Mouse (Mus musculus) c-Kit-positive CD71-positive TER-119-negative erythroid progenitor cells, embryonic 14.5 days (primary cell): ENCODE data around the gene Mmp17.
A peak's percentile ranks its signal among the peaks of the same experiment; 100 is the strongest.

Source experiments
- DNase-seq: peaks from one replicate; pipeline ENCODE4 v3.0.0-alpha.2; 2013; ENCODE audit warnings: low read depth

Gene Mmp17

DNA sequence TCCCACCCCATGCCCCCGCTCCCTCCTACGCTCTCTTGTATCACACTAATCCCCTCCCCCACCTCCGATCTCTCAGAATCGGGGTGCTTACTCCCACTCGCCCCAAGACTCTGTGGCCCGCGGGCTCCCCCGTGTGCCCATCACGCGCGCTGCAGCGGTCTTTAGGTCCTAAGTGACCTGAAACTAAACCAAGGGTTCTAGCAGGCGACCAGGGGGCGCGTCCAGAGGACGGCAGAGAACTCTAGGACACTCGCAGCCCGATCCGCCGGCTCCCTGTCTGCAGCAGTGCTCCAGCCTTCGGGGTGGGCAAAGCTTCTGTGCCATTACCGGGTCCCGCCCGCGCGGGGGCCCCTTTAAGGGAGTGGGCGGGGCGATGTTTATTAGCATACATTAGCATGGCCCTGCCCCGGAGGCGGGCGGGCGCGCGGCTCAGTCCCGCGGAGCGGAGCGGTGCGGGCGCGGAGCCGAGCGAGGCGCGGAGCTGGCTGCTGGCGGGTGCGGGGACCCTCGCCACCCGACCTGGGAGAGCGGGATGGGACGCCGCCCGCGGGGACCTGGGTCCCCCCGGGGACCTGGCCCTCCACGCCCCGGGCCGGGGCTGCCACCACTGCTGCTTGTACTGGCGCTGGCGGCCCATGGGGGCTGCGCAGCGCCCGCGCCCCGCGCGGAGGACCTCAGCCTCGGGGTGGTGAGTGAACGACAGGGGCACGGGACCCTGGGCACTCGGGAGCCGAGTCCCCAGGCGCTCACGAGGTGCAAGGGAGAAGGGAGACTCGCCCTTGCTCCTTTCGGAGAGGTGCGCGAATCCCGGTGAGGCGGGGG, at the start of gene Mmp17:
Gene Mmp17, plus strand, starts transcription at position 409 of the 822 bp plus-strand sequence.
- DNase-seq = peak; percentile 76

GRCm38 (mm10) chr5:129534500-129534899, 49.5 kb upstream of the Mmp17 start:
- no peak for DNase-seq

- DNase-seq = no peak
Observed at GRCm38 (mm10) chr5:129535021-129535420, 48.9 kb upstream of the Mmp17 start.

DNA sequence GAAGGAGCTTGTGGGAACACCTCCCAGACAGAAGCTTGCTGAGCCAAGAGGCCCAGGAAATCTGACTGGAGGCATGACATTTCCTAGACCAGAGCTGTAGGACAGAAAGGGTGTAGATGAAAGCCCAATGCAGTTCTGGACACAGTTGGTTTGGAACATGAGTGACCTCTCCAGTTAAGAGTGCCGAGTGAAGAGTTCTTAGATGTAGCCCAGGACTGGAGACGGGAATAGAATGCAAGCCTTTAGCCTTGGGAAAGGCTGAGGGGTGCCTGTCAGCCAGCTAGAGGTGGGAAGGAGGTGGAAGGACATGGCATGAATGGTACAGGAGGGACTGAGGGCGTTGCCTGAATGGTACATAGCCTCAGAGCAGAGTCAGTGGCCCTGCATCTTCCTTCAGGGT, 48.5 kb upstream of the Mmp17 start:
- DNase-seq = no peak

DNA sequence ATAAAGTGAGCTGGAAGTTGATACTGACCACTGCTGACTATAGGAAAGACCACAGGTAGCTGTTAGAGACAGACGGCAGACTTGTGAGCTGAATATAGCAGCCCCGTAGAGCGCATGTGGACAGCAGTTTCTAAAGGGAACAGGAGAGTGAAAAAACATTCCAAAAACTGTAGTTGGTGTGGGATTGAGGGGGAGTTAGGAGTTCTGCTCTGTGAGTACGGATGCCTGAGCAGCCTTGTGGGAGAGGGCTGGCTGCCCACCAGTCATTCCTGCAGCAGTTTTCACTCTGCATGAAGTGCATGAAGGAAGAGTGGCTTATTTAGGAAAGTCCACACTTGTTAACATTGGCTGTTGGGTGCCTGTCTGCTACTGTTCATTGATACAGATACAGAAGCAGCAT, 45.1 kb upstream of the Mmp17 start:
- DNase-seq = no peak

DNA sequence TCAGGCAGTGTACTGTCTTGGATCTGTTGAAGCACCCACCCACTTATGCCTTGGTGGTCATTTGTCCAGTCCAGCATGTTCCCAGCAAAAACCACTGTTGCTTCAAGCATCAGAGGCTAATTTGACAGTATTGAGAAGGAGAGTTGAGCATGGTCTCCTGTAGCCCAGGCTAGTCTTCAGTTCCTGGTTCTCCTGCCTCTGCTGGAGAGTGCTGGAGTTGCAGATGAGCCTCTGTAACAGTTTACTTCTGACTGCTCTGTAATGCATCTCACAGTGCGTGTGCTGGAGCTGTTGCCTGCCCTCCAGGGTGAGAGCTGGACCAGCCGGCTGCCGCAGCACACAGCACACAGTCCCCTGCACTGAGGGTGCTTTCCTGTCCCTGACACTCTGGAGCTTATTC, 41.7 kb upstream of the Mmp17 start:
- no peak for DNase-seq

GRCm38 (mm10) chr5:129545787-129546186, 38.2 kb upstream of the Mmp17 start:
- DNase-seq = no peak

DNA sequence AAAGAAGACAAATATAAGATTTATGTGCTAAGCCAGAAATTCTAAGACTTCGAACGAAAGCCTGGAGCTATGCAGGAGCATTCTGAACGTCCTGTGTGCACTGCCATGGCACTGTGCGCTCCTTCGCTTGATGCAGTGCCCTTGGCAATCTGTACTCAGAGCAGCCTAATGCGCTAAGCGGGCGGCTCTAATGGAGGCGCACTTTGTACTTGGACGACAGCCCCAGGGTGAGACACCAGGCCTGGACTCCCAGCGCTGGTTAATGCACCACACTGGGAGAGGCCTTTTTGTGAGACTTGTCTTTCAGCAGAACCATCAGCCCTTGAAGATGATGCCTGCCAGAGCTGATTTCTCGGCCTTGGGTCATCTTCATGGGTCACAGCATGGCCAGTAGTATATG, 34.3 kb upstream of the Mmp17 start:
- no peak for DNase-seq

- DNase-seq = no peak
Observed at GRCm38 (mm10) chr5:129550790-129551189, 33.2 kb upstream of the Mmp17 start.

DNA sequence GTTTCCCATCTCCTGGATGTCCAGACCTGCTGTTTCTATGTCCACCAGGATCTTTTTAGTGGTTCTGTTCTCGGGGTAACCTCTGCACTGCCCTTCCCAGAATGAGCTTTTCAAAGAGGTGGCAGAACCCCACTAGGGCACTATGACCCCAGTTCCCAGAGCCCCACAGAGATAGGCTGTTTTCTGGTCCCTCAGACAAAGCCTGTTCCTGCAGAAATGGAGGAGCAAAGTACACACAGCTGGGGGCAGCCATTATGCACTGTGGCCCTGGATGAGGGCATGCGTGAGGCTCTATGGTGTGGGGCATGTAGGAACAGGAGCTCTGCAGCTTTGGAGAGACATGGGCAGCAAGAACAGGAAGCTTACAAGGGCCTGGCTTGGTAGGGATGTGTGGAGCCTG, 32.0 kb upstream of the Mmp17 start:
- DNase-seq = no peak

DNA sequence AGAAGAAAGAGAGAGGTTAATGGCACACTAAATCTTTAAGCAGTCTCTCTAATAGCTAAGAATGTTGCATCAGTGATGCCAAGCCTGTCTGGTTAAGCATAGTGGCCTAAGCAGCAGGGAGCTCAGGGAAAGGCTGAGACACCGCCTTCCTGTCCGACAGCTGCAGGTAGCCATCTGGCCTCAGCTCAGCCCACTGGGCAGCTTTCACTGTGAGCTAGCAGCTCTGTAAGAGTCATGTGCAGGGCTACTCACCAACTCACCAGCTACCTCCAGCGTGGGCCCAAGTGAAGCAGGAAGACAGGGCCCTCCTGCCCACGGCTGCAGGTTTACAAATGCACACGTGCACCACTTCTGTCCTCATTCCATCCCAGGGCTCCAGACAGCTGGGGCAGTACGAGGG, 30.3 kb upstream of the Mmp17 start:
- no peak for DNase-seq

- DNase-seq = no peak
Observed at GRCm38 (mm10) chr5:129558591-129558990, 25.4 kb upstream of the Mmp17 start.

DNA sequence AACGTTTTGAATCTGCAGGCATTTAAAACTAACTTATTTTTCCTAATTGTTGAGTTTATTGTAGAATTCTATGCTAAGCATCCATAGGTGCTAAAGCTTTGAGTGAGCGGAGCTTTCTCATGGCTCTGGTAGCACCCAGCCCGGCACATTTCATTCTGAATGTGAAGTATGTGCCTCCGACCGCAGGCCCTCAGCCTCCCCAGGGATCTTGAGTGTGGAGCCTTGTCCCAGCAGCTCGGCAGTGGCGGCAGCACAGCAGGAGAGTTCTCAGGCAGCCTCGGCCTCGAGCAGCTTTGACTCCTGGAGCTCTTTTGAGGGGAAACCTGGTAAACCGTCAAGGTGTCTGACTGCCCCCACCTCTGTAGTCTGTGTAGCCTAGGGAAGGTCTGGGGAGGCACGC, 24.7 kb upstream of the Mmp17 start:
- no peak for DNase-seq

DNA sequence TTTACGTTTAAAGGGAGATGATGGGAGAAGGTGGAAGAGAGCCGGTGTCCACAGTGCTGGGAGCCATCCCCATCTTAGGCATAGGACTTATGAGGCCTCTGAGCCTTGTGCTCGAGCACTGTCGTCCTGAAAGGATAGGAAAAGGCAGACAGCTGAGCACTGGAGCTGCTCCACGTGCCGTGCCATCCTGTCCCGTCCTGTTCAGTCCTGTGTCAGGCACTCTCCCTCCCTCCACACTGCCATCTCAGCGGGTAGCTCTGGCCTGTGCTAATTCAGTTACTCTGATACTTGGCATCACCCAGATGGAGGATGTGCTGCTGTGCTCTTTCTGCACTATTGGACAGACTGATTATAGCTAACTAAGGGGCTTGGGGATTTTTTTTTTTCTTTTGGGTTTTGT, 21.6 kb upstream of the Mmp17 start:
- DNase-seq = no peak

GRCm38 (mm10) chr5:129568596-129568995, 15.4 kb upstream of the Mmp17 start:
- DNase-seq = no peak

- DNase-seq = no peak
Observed at GRCm38 (mm10) chr5:129578201-129578600, 5.8 kb upstream of the Mmp17 start.

GRCm38 (mm10) chr5:129580046-129580445, 3.9 kb upstream of the Mmp17 start:
- no peak for DNase-seq

DNA sequence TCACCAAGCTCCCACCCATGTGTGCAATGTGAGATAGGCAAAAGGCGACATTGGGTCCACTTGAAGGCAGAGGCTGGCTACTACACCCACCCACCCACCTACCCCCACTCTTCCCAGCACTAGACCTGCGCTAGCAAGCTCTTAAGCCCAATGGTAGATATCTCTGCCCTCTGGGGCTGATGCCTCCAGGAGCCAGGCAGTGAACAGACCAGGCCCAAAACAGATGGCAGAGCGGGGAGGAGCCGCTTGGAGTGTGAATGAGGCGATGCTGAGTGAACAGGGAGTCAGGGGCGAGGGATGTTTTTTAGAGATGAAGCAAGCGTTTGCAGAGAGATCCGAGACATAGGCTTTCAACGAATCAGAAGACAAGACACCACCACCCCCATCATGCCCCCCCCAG, 3.4 kb upstream of the Mmp17 start:
- no peak for DNase-seq

DNA sequence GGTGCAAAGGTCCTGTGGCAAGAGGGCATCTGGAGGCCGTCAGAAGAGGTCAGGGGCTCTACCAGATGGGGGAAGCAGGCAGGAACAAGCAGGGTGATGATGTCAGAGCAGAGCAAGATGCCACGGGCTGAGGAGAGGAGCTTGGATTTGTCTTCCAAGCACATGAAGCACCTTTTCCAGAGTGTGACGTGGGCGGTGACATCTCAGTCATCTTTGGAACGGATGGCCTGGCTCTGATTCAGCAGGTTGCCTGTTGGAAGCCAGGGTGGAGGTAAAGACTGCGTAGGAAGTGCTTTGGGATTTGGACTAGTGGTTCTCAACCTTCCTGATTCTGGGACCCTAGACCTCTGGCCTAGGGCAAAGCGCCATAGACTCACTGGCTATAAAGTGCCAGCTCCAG, 3.0 kb upstream of the Mmp17 start:
- DNase-seq = no peak

DNA sequence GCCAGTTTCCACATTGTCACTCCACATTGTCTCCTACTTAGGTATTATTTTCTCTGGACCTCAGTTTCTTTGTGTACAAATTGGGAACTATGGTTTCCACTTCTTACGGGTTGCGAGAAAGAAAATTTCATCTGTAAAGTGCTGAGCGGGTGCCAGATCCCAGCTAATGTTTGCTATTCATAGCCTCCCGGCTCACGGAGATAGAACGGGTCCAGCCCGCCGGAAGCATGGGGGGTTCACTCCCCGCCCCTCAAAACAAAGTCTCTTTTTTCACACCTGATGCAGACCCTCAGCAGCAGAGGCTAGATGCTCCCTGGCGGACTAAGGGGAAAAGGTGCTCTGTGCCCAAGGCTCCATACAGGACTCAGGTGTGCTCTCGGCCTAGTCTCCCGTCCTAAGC, 638 bp upstream of the Mmp17 start:
- no peak for DNase-seq

- DNase-seq = no peak
Observed at GRCm38 (mm10) chr5:129584583-129585541, 893 bp downstream of the Mmp17 start.

DNA sequence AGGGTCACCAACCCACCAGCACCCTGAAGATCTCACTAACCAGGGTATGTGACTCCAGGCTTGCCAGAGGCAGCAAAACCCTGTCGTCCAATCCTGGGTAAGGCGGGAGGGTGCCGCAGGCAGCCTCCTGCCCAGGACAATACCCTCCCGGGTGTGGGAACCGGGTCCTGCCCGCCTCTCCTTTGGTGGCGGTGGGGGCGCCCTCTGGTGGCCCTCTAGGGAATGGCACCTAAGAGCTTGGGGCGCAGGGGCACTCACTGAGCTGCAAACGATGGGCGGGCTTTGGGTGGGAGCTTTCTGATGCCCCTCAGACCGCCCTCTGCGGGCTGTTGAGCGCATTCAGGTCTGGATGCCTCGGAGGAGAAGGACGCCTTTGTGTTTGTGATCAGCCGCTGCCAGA, 2.0 kb downstream of the Mmp17 start:
- DNase-seq = peak; percentile 57

DNA sequence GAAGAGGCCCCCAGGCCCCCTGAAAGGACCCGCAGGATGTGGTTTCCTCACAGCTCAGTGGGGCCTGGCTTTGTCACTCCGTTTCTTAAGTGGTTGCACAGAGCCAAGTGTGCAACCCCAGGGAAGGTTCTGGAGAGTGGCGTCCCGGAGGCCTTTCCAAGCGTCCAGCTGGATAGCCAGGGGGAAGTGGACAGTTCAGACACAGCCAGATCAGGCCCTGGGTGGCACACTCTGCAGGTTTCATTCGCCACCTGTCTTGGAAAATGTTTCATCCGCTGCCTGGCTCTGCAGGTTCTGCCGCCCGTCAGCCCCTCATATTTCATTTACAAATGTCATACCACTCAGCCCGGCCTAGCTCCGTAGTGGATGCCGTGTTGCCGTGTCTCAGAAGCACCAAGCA, 2.5 kb downstream of the Mmp17 start:
- DNase-seq = no peak
